Mouse (Mus musculus) ES-Bruce4 (cell line): ENCODE measurements around the gene Gtf2a1.
A peak's percentile ranks its signal among the peaks of the same experiment; 100 is the strongest.

Source experiments
- CTCF ChIP-seq: IDR thresholded peaks from one replicate; pipeline ENCODE4 v1.8.1; 2011; ENCODE audit warnings: low read depth, low read length
- POLR2A ChIP-seq: IDR thresholded peaks from one replicate; pipeline ENCODE4 v1.8.1; 2011; ENCODE audit warnings: low read length; ENCODE audit not compliant: insufficient read depth

DNA sequence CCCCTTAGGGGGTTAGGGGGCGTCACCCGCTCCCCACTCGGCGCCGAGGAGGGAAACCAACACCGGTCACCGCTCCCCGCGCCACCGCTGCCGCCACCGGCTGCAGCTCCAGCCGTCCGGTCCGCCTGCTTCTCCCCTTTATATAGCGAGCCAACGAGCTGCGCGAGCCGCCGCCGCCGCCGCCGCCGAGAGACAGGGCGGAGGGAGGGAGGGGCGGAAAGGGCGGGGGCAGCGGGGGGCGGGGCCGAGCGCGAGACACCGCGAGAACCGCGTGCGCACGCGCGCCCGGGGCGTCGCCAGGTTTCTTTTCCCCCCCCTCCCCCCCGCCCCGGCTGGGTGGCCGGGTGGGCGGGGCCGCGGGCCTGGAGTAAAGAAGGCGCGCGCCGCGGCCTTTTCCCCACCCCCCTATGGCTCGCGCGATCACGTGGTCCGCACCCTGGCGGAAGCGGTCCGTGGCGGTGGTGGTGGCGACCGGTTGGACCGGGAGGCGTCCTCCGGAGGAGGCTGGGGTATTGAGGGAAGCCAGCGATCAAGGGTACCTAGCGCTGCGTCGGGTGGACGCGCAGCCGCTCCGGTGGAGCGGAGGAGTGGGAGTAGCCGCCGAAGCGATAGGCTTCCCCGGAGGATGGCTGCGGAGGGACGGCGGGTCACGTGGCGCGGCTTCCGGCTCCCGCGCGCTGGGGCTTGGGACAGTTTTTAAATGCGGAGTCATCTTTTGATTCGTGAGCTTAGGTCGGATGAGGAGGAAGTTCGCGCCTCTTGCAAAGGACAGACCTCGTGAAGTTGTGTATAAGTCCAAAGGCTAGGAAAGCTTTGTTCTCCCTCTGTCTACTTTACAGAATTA is at the start of gene Gtf2a1:
- TF ChIP-seq POLR2A (peak; percentile 98), CTCF (no peak)
